Mouse (Mus musculus): Measurements from ENCODE around the gene Rpp25. TPM values are rescaled to one million over a fixed set of nuclear protein-coding genes. Genes with fewer than 3 reads are reported as not detected.

Gene Rpp25
- not detected for total RNA-seq (2021)
- long read RNA-seq, experiment 1: 0 reads
- long read RNA-seq, experiment 2: 0 reads

- DNase-seq (ENCODE audit: low spot score): peak; percentile 38
Observed at GRCm38 (mm10) chr9:57503622-57504380, at the start of gene Rpp25. Gene Rpp25 (plus strand): TSS chr9:57504026.

GRCm38 (mm10) chr9:57459707-57460106 is 44.1 kb upstream of the Rpp25 start:
- no peak for DNase-seq (ENCODE audit: low spot score)

- no peak for DNase-seq (ENCODE audit: low spot score)
Observed at GRCm38 (mm10) chr9:57462866-57463265, 41.0 kb upstream of the Rpp25 start.

- DNase-seq (ENCODE audit: low spot score): no peak
Observed at GRCm38 (mm10) chr9:57466101-57466500, 37.7 kb upstream of the Rpp25 start.

- DNase-seq (ENCODE audit: low spot score): no peak
Observed at GRCm38 (mm10) chr9:57467271-57467771, 36.5 kb upstream of the Rpp25 start.

- DNase-seq (ENCODE audit: low spot score): peak; percentile 76
Observed at GRCm38 (mm10) chr9:57467896-57468549, 35.8 kb upstream of the Rpp25 start, which contains the start of gene Scamp5. Gene Scamp5 (minus strand): TSS chr9:57468060.

- no peak for DNase-seq (ENCODE audit: low spot score)
Observed at GRCm38 (mm10) chr9:57468914-57469313, 34.9 kb upstream of the Rpp25 start.

GRCm38 (mm10) chr9:57485774-57486173 is 18.1 kb upstream of the Rpp25 start:
- peak; percentile 82 for DNase-seq (ENCODE audit: low spot score)

GRCm38 (mm10) chr9:57487807-57488206 is 16.0 kb upstream of the Rpp25 start:
- DNase-seq (ENCODE audit: low spot score): no peak

- DNase-seq (ENCODE audit: low spot score): no peak
Observed at GRCm38 (mm10) chr9:57493532-57493931, 10.3 kb upstream of the Rpp25 start.

GRCm38 (mm10) chr9:57494970-57495369 is 8.9 kb upstream of the Rpp25 start:
- no peak for DNase-seq (ENCODE audit: low spot score)

GRCm38 (mm10) chr9:57497236-57497635 is 6.6 kb upstream of the Rpp25 start:
- no peak for DNase-seq (ENCODE audit: low spot score)

GRCm38 (mm10) chr9:57498536-57498935 is 5.3 kb upstream of the Rpp25 start:
- no peak for DNase-seq (ENCODE audit: low spot score)

GRCm38 (mm10) chr9:57501452-57501851 is 2.4 kb upstream of the Rpp25 start:
- no peak for DNase-seq (ENCODE audit: low spot score)

- no peak for DNase-seq (ENCODE audit: low spot score)
Observed at GRCm38 (mm10) chr9:57501861-57502260, 2.0 kb upstream of the Rpp25 start.

- no peak for DNase-seq (ENCODE audit: low spot score)
Observed at GRCm38 (mm10) chr9:57502911-57503621, 760 bp upstream of the Rpp25 start.

GRCm38 (mm10) chr9:57504381-57504700 is 515 bp downstream of the Rpp25 start:
- peak; percentile 29 for DNase-seq (ENCODE audit: low spot score)

- no peak for DNase-seq (ENCODE audit: low spot score)
Observed at GRCm38 (mm10) chr9:57504891-57505290, 1.1 kb downstream of the Rpp25 start.

GRCm38 (mm10) chr9:57505700-57506099 is 1.9 kb downstream of the Rpp25 start:
- no peak for DNase-seq (ENCODE audit: low spot score)

- no peak for DNase-seq (ENCODE audit: low spot score)
Observed at GRCm38 (mm10) chr9:57510577-57510976, 6.8 kb downstream of the Rpp25 start.

- peak; percentile 48 for DNase-seq (ENCODE audit: low spot score)
Observed at GRCm38 (mm10) chr9:57517113-57517512, 13.3 kb downstream of the Rpp25 start.

- no peak for DNase-seq (ENCODE audit: low spot score)
Observed at GRCm38 (mm10) chr9:57520375-57521055, 16.7 kb downstream of the Rpp25 start.

Measured in gastrocnemius, adult 18-20 months (tissue).